Mouse (Mus musculus) kidney, embryonic 15.5 days (tissue): ENCODE data around the gene Crisp3. TPM values are rescaled to one million over a fixed set of nuclear protein-coding genes. Genes with fewer than 3 reads are reported as not detected.
"Not testable (repeated sequence)": the region's sequence is repeated elsewhere in the genome, so short reads cannot be mapped to it uniquely, and the experiment has no call there.

Experiments used
- ATAC-seq: fragments of 200-750 bp; cut with Nextera tagmentation; replicated peaks from 2 replicates; pipeline ENCODE4 v1.8.0; 2017; ENCODE audit warnings: moderate TSS enrichment; ENCODE audit not compliant: low FRiP score
- H3K27ac ChIP-seq: fragments of 300-500 bp; sonication (generic); 2 replicates; pipeline ENCODE4 v1.5.1; 2015; ENCODE audit warnings: mild to moderate bottlenecking, inconsistent platforms
- H3K27me3 ChIP-seq: fragments of 300-500 bp; sonication (generic); 2 replicates; pipeline ENCODE4 v1.6.1; 2015; ENCODE audit warnings: inconsistent platforms
- H3K36me3 ChIP-seq: fragments of 300-500 bp; sonication (generic); 2 replicates; pipeline ENCODE4 v1.6.1; 2015; ENCODE audit warnings: inconsistent platforms
- H3K4me1 ChIP-seq: fragments of 300-500 bp; sonication (generic); 2 replicates; pipeline ENCODE4 v1.6.1; 2015; ENCODE audit warnings: inconsistent platforms
- H3K4me2 ChIP-seq: fragments of 300-500 bp; sonication (generic); 2 replicates; pipeline ENCODE4 v1.6.1; 2015; ENCODE audit warnings: moderate library complexity, mild to moderate bottlenecking, inconsistent platforms
- H3K4me3 ChIP-seq: fragments of 300-500 bp; sonication (generic); replicated peaks from 2 replicates; pipeline ENCODE4 v1.5.1; 2015; ENCODE audit warnings: mild to moderate bottlenecking, inconsistent platforms
- H3K9ac ChIP-seq: fragments of 300-500 bp; sonication (generic); 2 replicates; pipeline ENCODE4 v1.6.1; 2015; ENCODE audit warnings: mild to moderate bottlenecking, inconsistent platforms
- H3K9me3 ChIP-seq: fragments of 300-500 bp; sonication (generic); replicated peaks from 2 replicates; pipeline ENCODE4 v1.6.1; 2016; ENCODE audit warnings: inconsistent platforms
- WGBS: fragments of 180-500 bp; shearing (Covaris S2); methylation state at CpG from one replicate; pipeline ENCODE4 v1.1.7; 2015; ENCODE audit warnings: mixed read lengths; 5-methylcytosine and 5-hydroxymethylcytosine counted together
- polyA plus RNA-seq: library from polyadenylated mRNA; unstranded; fragments of >200 nt; fragmentation: Nextera tagmentation; extraction: Ambion mirVana; gene quantifications from 2 replicates; pipeline ENCODE4 v1.2.1, GENCODE M21; 2015

The Crisp3 gene
- polyA plus RNA-seq: not detected in 2 replicates

GRCm38 (mm10) chr17:40242135-40242534, at the start of gene Crisp3:
Crisp3 (minus strand) TSS chr17:40242288.
- Histone ChIP-seq H3K4me1 (no peaks in the 10 kb centered on the region), H3K9ac (no peak within 1 kb of the TSS), H3K9me3 (no peaks in the 10 kb centered on the region), H3K4me3 (no peak within 1 kb of the TSS), H3K4me2 (no peak within 1 kb of the TSS), H3K27ac (no peak within 1 kb of the TSS), H3K36me3 (no peaks in the 10 kb centered on the region), H3K27me3 (no peaks in the 10 kb centered on the region)
- ATAC-seq: no peak

GRCm38 (mm10) chr17:40285435-40285834, 43.3 kb upstream of the Crisp3 start:
- Histone ChIP-seq H3K4me1 (no peaks in the 10 kb centered on the region), H3K4me3 (no peak overlapping the region), H3K27ac (no peak overlapping the region), H3K9ac (no peak overlapping the region), H3K36me3 (no peaks in the 10 kb centered on the region), H3K9me3 (no peaks in the 10 kb centered on the region), H3K4me2 (no peak overlapping the region), H3K27me3 (no peaks in the 10 kb centered on the region)
- WGBS: 77% methylated on average over 2 of the region's 2 CpGs
- ATAC-seq: no peak

- ATAC-seq: no peak
Measured at GRCm38 (mm10) chr17:40275519-40275918, 33.4 kb upstream of the Crisp3 start.

GRCm38 (mm10) chr17:40274906-40275470, 32.9 kb upstream of the Crisp3 start:
- H3K9ac ChIP-seq: no peak overlapping the region
- ATAC-seq: no peak

More at GRCm38 (mm10) chr17:40275519-40275918, 33.4 kb upstream of the Crisp3 start:
- Histone ChIP-seq H3K9me3 (no peaks in the 10 kb centered on the region), H3K36me3 (no peaks in the 10 kb centered on the region), H3K27me3 (no peaks in the 10 kb centered on the region), H3K27ac (no peak overlapping the region), H3K4me1 (no peaks in the 10 kb centered on the region), H3K4me3 (no peak overlapping the region), H3K9ac (no peak overlapping the region), H3K4me2 (no peak overlapping the region)
- 71% methylated on average over 1 of the region's 1 CpGs for WGBS

GRCm38 (mm10) chr17:40252487-40252886, 10.4 kb upstream of the Crisp3 start:
- Histone ChIP-seq H3K9ac (no peak overlapping the region), H3K36me3 (no peaks in the 10 kb centered on the region), H3K4me1 (no peaks in the 10 kb centered on the region), H3K27me3 (no peaks in the 10 kb centered on the region), H3K4me3 (no peak overlapping the region), H3K9me3 (no peaks in the 10 kb centered on the region), H3K27ac (no peak overlapping the region), H3K4me2 (no peak overlapping the region)
- no peak for ATAC-seq
- 78% methylated on average over 1 of the region's 1 CpGs for WGBS

More at GRCm38 (mm10) chr17:40274906-40275470, 32.9 kb upstream of the Crisp3 start:
- H3K9me3 ChIP-seq: no peaks in the 10 kb centered on the region
- H3K4me1 ChIP-seq: no peaks in the 10 kb centered on the region
- H3K27ac ChIP-seq: no peak overlapping the region
- no peaks in the 10 kb centered on the region for H3K27me3 ChIP-seq
- 66% methylated on average over 1 of the region's 1 CpGs for WGBS
- H3K4me2 ChIP-seq: no peak overlapping the region
- H3K36me3 ChIP-seq: no peaks in the 10 kb centered on the region
- H3K4me3 ChIP-seq: no peak overlapping the region

- Histone ChIP-seq H3K9me3 (no peaks in the 10 kb centered on the region), H3K36me3 (no peaks in the 10 kb centered on the region), H3K27ac (no peak within 1 kb of the TSS), H3K4me2 (no peak within 1 kb of the TSS), H3K4me1 (no peaks in the 10 kb centered on the region), H3K4me3 (no peak within 1 kb of the TSS), H3K9ac (no peak within 1 kb of the TSS), H3K27me3 (no peaks in the 10 kb centered on the region)
- ATAC-seq: no peak
- WGBS: 75% methylated on average over 4 of the region's 4 CpGs
Measured at GRCm38 (mm10) chr17:40208540-40208939, 33.5 kb downstream of the Crisp3 start, which contains the start of gene Pgk2. Pgk2 (minus strand) TSS chr17:40208640.

GRCm38 (mm10) chr17:40201803-40202202, 40.3 kb downstream of the Crisp3 start:
- H3K9me3 ChIP-seq, H3K4me2 ChIP-seq, H3K27ac ChIP-seq, H3K4me1 ChIP-seq, H3K27me3 ChIP-seq, H3K9ac ChIP-seq, ATAC-seq, H3K4me3 ChIP-seq, H3K36me3 ChIP-seq: not testable (repeated sequence)

GRCm38 (mm10) chr17:40190192-40190591, 51.9 kb downstream of the Crisp3 start:
- not testable (repeated sequence) for H3K36me3 ChIP-seq, ATAC-seq, H3K9me3 ChIP-seq, H3K4me2 ChIP-seq, H3K27me3 ChIP-seq, H3K4me3 ChIP-seq, H3K4me1 ChIP-seq, H3K9ac ChIP-seq, H3K27ac ChIP-seq
- 89% methylated on average over 4 of the region's 4 CpGs for WGBS

Other genes with a start within 250 kb of the Crisp3 start
- gene AC192777.2, start 146.8 kb downstream of the Crisp3 start, polyA plus RNA-seq: not detected in 2 replicates
- gene Pgk2, start 33.6 kb downstream of the Crisp3 start, polyA plus RNA-seq: not detected in 2 replicates
- 0.15 TPM in 1 of 2 replicates, not detected in the other for gene Crisp1, start 76.9 kb upstream of the Crisp3 start, polyA plus RNA-seq